Mouse (Mus musculus) spleen, postnatal 36 days (tissue): ENCODE results near the gene Aurkaip1.
A peak's percentile ranks its signal among the peaks of the same experiment; 100 is the strongest.

Experiments used
- DNase-seq, 2 experiments: peaks; one replicate each; pipeline ENCODE4 v3.0.0; 2022; ENCODE audit warnings: low spot score in 2 of 2, mixed read lengths in 1 of 2

The Aurkaip1 gene

GRCm38 (mm10) chr4:155851951-155852411, 20.9 kb downstream of the Aurkaip1 start:
- DNase-seq, result no peak

- no peak for DNase-seq
Measured at GRCm38 (mm10) chr4:155853421-155853820, 22.3 kb downstream of the Aurkaip1 start.

- no peak for DNase-seq
Measured at GRCm38 (mm10) chr4:155854991-155855390, 23.9 kb downstream of the Aurkaip1 start.

- DNase-seq, result no peak
Measured at GRCm38 (mm10) chr4:155856071-155856470, 25.0 kb downstream of the Aurkaip1 start.

GRCm38 (mm10) chr4:155856881-155857280, 25.8 kb downstream of the Aurkaip1 start:
- DNase-seq, result no peak

GRCm38 (mm10) chr4:155859318-155859717, 28.2 kb downstream of the Aurkaip1 start:
- no peak for DNase-seq

GRCm38 (mm10) chr4:155861787-155862186, 30.7 kb downstream of the Aurkaip1 start:
- no peak for DNase-seq

GRCm38 (mm10) chr4:155863001-155863400, 31.9 kb downstream of the Aurkaip1 start, which contains the start of gene Tas1r3:
Tas1r3 (minus strand) TSS chr4:155863362.
- DNase-seq, result no peak

GRCm38 (mm10) chr4:155868614-155869298, 37.7 kb downstream of the Aurkaip1 start:
- DNase-seq, result peak in 1 of 2 experiments; percentile 14

- DNase-seq, result peak; percentile 96 to 97
Measured at GRCm38 (mm10) chr4:155869317-155870033, 38.4 kb downstream of the Aurkaip1 start, which contains the start of the genes Cptp and Ints11. Cptp (minus strand) TSS chr4:155869440. Ints11 (plus strand) TSS chr4:155869546.

GRCm38 (mm10) chr4:155871404-155871803, 40.3 kb downstream of the Aurkaip1 start:
- no peak for DNase-seq
